Mouse (Mus musculus) stomach, embryonic 15.5 days (tissue): ENCODE measurements around the gene Cd207. TPM values are rescaled to one million over a fixed set of nuclear protein-coding genes. Genes with fewer than 3 reads are reported as not detected.
"Not testable (repeated sequence)": the region's sequence is repeated elsewhere in the genome, so short reads cannot be mapped to it uniquely, and the experiment has no call there.

ENCODE experiments used
- ATAC-seq: fragments of 200-750 bp; cut with Nextera tagmentation; 2 replicates; pipeline ENCODE4 v1.8.0; 2017; ENCODE audit warnings: low read depth, moderate number of reproducible peaks, moderate TSS enrichment; ENCODE audit not compliant: insufficient read depth, low FRiP score
- H3K27ac ChIP-seq: fragments of 300-500 bp; sonication (generic); 2 replicates; pipeline ENCODE4 v1.5.1; 2015; ENCODE audit warnings: mild to moderate bottlenecking, inconsistent platforms
- H3K27me3 ChIP-seq: fragments of 300-500 bp; sonication (generic); replicated peaks from 2 replicates; pipeline ENCODE4 v1.6.1; 2015; ENCODE audit warnings: inconsistent platforms
- H3K36me3 ChIP-seq: fragments of 300-500 bp; sonication (generic); 2 replicates; pipeline ENCODE4 v1.6.1; 2015; ENCODE audit warnings: inconsistent platforms
- H3K4me1 ChIP-seq: fragments of 300-500 bp; sonication (generic); 2 replicates; pipeline ENCODE4 v1.6.1; 2015; ENCODE audit warnings: inconsistent platforms
- H3K4me2 ChIP-seq: fragments of 300-500 bp; sonication (generic); 2 replicates; pipeline ENCODE4 v1.6.1; 2015; ENCODE audit warnings: mild to moderate bottlenecking, inconsistent platforms
- H3K4me3 ChIP-seq: fragments of 300-500 bp; sonication (generic); replicated peaks from 2 replicates; pipeline ENCODE4 v1.5.1; 2015; ENCODE audit warnings: inconsistent platforms
- H3K9ac ChIP-seq: fragments of 300-500 bp; sonication (generic); 2 replicates; pipeline ENCODE4 v1.6.1; 2015; ENCODE audit warnings: inconsistent platforms
- H3K9me3 ChIP-seq: fragments of 300-500 bp; sonication (generic); 2 replicates; pipeline ENCODE4 v1.6.1; 2016; ENCODE audit warnings: inconsistent platforms
- WGBS: fragments of 180-500 bp; shearing (Covaris S2); methylation state at CpG from one replicate; pipeline ENCODE4 v1.1.7; 2015; 5-methylcytosine and 5-hydroxymethylcytosine counted together
- polyA plus RNA-seq: library from polyadenylated mRNA; unstranded; fragments of >200 nt; fragmentation: Nextera tagmentation; extraction: Ambion mirVana; gene quantifications from 2 replicates; pipeline ENCODE4 v1.2.1, GENCODE M21; 2015

Gene Cd207
- polyA plus RNA-seq, 1 experiment from 2014 or later = 0.08 TPM

GRCm38 (mm10) chr6:83693835-83694234 is 16.2 kb upstream of the Cd207 start:
- Histone ChIP-seq H3K36me3 (no peaks in the 10 kb centered on the region), H3K4me2 (no peak overlapping the region), H3K27ac (no peak overlapping the region), H3K9ac (no peak overlapping the region), H3K4me3 (no peak overlapping the region), H3K9me3 (no peaks in the 10 kb centered on the region), H3K4me1 (0 out of 2 replicates have a peak, but pooled peaks cover 2% of the 10 kb centered on the region), H3K27me3 (peaks cover 93% of the 10 kb centered on the region)
- ATAC-seq = no peak
- 1% methylated on average over 9 of the region's 9 CpGs for WGBS

GRCm38 (mm10) chr6:83692962-83693361 is 15.3 kb upstream of the Cd207 start:
- Histone ChIP-seq H3K36me3 (no peaks in the 10 kb centered on the region), H3K27me3 (peaks cover 85% of the 10 kb centered on the region), H3K4me3 (no peak overlapping the region), H3K9ac (no peak overlapping the region), H3K4me1 (0 out of 2 replicates have a peak, but pooled peaks cover 2% of the 10 kb centered on the region), H3K4me2 (no peak overlapping the region), H3K27ac (no peak overlapping the region), H3K9me3 (no peaks in the 10 kb centered on the region)
- no peak for ATAC-seq
- WGBS = 2% methylated on average over 12 of the region's 12 CpGs

- no peak overlapping the region for H3K27ac ChIP-seq
- no peak overlapping the region for H3K9ac ChIP-seq
- no peak overlapping the region for H3K4me2 ChIP-seq
- peaks cover 64% of the 10 kb centered on the region for H3K27me3 ChIP-seq
- H3K9me3 ChIP-seq = no peaks in the 10 kb centered on the region
- no peaks in the 10 kb centered on the region for H3K36me3 ChIP-seq
- WGBS = 67% methylated on average over 2 of the region's 2 CpGs
- no peak for ATAC-seq
- H3K4me3 ChIP-seq = no peak overlapping the region
- H3K4me1 ChIP-seq = no peaks in the 10 kb centered on the region
Observed at GRCm38 (mm10) chr6:83690936-83691335, 13.3 kb upstream of the Cd207 start.

- Histone ChIP-seq H3K4me3 (no peak overlapping the region), H3K27ac (no peak overlapping the region), H3K4me1 (no peaks in the 10 kb centered on the region), H3K36me3 (no peaks in the 10 kb centered on the region), H3K9ac (no peak overlapping the region), H3K27me3 (peaks cover 58% of the 10 kb centered on the region), H3K4me2 (no peak overlapping the region), H3K9me3 (no peaks in the 10 kb centered on the region)
- WGBS = 26% methylated on average over 4 of the region's 5 CpGs
- ATAC-seq = no peak
Observed at GRCm38 (mm10) chr6:83690277-83690676, 12.6 kb upstream of the Cd207 start.

GRCm38 (mm10) chr6:83689374-83689773 is 11.7 kb upstream of the Cd207 start:
- WGBS = 69% methylated on average over 4 of the region's 4 CpGs
- H3K4me2 ChIP-seq = no peak overlapping the region
- no peak for ATAC-seq
- H3K4me1 ChIP-seq = no peaks in the 10 kb centered on the region
- H3K4me3 ChIP-seq = no peak overlapping the region
- H3K9ac ChIP-seq = no peak overlapping the region
- no peaks in the 10 kb centered on the region for H3K36me3 ChIP-seq
- H3K27me3 ChIP-seq = peaks cover 49% of the 10 kb centered on the region
- H3K9me3 ChIP-seq = no peaks in the 10 kb centered on the region
- H3K27ac ChIP-seq = no peak overlapping the region

GRCm38 (mm10) chr6:83673395-83673794 is 4.3 kb downstream of the Cd207 start:
- Histone ChIP-seq H3K4me2 (no peak overlapping the region), H3K27ac (no peak overlapping the region), H3K9me3 (no peaks in the 10 kb centered on the region), H3K27me3 (peaks cover 10% of the 10 kb centered on the region; the same call in 1 of the 2 replicates), H3K4me3 (no peak overlapping the region), H3K36me3 (no peaks in the 10 kb centered on the region), H3K9ac (no peak overlapping the region), H3K4me1 (no peaks in the 10 kb centered on the region)
- 6% methylated on average over 4 of the region's 4 CpGs for WGBS
- ATAC-seq = no peak

- Histone ChIP-seq H3K4me2 (no peak overlapping the region), H3K27me3 (no peaks in the 10 kb centered on the region), H3K36me3 (no peaks in the 10 kb centered on the region), H3K9ac (no peak overlapping the region), H3K4me3 (no peak overlapping the region), H3K4me1 (no peaks in the 10 kb centered on the region), H3K27ac (no peak overlapping the region), H3K9me3 (no peaks in the 10 kb centered on the region)
- ATAC-seq = no peak
- 84% methylated on average over 2 of the region's 2 CpGs for WGBS
Observed at GRCm38 (mm10) chr6:83665009-83665408, 12.6 kb downstream of the Cd207 start.

GRCm38 (mm10) chr6:83660821-83661220 is 16.8 kb downstream of the Cd207 start:
- ATAC-seq = no peak
- Histone ChIP-seq H3K36me3 (no peaks in the 10 kb centered on the region), H3K9ac (no peak overlapping the region), H3K27me3 (no peaks in the 10 kb centered on the region), H3K4me2 (no peak overlapping the region), H3K9me3 (no peaks in the 10 kb centered on the region), H3K4me1 (no peaks in the 10 kb centered on the region), H3K4me3 (no peak overlapping the region), H3K27ac (no peak overlapping the region)
- WGBS = 72% methylated on average over 4 of the region's 4 CpGs

- Histone ChIP-seq H3K9ac (no peak within 1 kb of the TSS), H3K4me1 (no peaks in the 10 kb centered on the region), H3K9me3 (no peaks in the 10 kb centered on the region), H3K36me3 (no peaks in the 10 kb centered on the region), H3K27ac (no peak within 1 kb of the TSS), H3K4me2 (no peak within 1 kb of the TSS), H3K27me3 (no peaks in the 10 kb centered on the region), H3K4me3 (no peak within 1 kb of the TSS)
- ATAC-seq = no peak
- 90% methylated on average over 2 of the region's 2 CpGs for WGBS
Observed at GRCm38 (mm10) chr6:83656087-83656486, 21.6 kb downstream of the Cd207 start, which contains the start of gene Clec4f. Gene Clec4f, minus strand, starts transcription at chr6:83656187.

GRCm38 (mm10) chr6:83646715-83647114 is 30.9 kb downstream of the Cd207 start:
- H3K27ac ChIP-seq = no peak overlapping the region
- H3K4me3 ChIP-seq = no peak overlapping the region
- no peak overlapping the region for H3K4me2 ChIP-seq
- H3K36me3 ChIP-seq = no peaks in the 10 kb centered on the region
- H3K27me3 ChIP-seq = no peaks in the 10 kb centered on the region
- H3K9ac ChIP-seq = no peak overlapping the region
- H3K9me3 ChIP-seq = no peaks in the 10 kb centered on the region
- WGBS = 84% methylated on average over 10 of the region's 10 CpGs
- no peaks in the 10 kb centered on the region for H3K4me1 ChIP-seq
- no peak for ATAC-seq

GRCm38 (mm10) chr6:83635329-83635728 is 42.3 kb downstream of the Cd207 start:
- 84% methylated on average over 1 of the region's 1 CpGs for WGBS
- ATAC-seq = no peak
- no peak overlapping the region for H3K27ac ChIP-seq
- no peak overlapping the region for H3K4me3 ChIP-seq
- H3K36me3 ChIP-seq = no peaks in the 10 kb centered on the region
- H3K4me1 ChIP-seq = no peaks in the 10 kb centered on the region
- H3K9me3 ChIP-seq = no peaks in the 10 kb centered on the region
- no peak overlapping the region for H3K4me2 ChIP-seq
- no peaks in the 10 kb centered on the region for H3K27me3 ChIP-seq
- no peak overlapping the region for H3K9ac ChIP-seq

GRCm38 (mm10) chr6:83634631-83635030 is 43.0 kb downstream of the Cd207 start:
- H3K27ac ChIP-seq, H3K9me3 ChIP-seq, H3K9ac ChIP-seq, H3K36me3 ChIP-seq, H3K4me3 ChIP-seq, ATAC-seq, H3K4me1 ChIP-seq, H3K4me2 ChIP-seq, H3K27me3 ChIP-seq: not testable (repeated sequence)
- WGBS = 56% methylated on average over 4 of the region's 4 CpGs

GRCm38 (mm10) chr6:83634106-83634505 is 43.6 kb downstream of the Cd207 start:
- not testable (repeated sequence) for H3K27ac ChIP-seq, H3K4me3 ChIP-seq, H3K4me2 ChIP-seq, H3K9me3 ChIP-seq, H3K9ac ChIP-seq, H3K4me1 ChIP-seq, H3K27me3 ChIP-seq, H3K36me3 ChIP-seq, ATAC-seq
- WGBS = 42% methylated on average over 5 of the region's 5 CpGs
